Mouse (Mus musculus): ENCODE data around the gene Gsta2. TPM values are rescaled to one million over a fixed set of nuclear protein-coding genes. Genes with fewer than 3 reads are reported as not detected.
"Not testable (repeated sequence)": the region's sequence is repeated elsewhere in the genome, so short reads cannot be mapped to it uniquely, and the experiment has no call there.

The Gsta2 gene
- polyA plus RNA-seq, 1 experiment, result 28.7 TPM

DNA sequence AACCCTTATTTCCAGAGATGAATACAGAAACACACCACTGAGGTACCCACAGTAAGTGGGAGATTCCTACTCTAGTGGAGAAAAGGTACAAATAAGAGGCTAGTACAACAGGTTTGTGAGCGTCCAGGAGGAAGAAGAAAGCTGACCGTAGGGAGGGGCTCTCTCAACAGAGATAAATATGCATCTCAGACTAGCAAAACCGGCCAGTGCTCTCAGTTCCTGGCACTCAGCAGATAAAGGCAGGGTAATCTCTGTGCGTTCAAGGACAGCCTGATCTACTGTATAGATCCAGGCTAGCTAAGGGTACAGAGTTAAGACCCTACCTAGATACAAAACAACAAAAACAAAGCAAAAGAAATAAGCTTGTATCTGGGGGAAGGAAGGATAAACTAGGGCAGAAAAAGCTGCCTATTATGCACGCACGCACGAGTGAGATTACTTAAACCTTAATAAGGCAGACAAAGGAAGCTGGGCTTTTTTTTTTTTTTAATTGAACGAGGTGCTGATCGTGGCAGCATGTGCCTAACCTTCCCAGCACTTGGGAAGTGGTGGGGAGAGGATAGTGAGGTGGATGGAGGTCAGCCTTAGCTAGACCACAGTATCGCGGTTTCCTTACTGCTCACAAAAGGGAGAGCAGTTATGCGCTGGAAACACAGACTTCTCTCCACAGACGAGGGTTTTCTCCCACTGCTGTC, 10.4 kb upstream of the Gsta2 start:
- DNase-seq (ENCODE audit: low spot score), result no peak

- no peak for DNase-seq (ENCODE audit: low spot score)
Measured at GRCm38 (mm10) chr9:78364701-78365100, 9.1 kb upstream of the Gsta2 start.

DNA sequence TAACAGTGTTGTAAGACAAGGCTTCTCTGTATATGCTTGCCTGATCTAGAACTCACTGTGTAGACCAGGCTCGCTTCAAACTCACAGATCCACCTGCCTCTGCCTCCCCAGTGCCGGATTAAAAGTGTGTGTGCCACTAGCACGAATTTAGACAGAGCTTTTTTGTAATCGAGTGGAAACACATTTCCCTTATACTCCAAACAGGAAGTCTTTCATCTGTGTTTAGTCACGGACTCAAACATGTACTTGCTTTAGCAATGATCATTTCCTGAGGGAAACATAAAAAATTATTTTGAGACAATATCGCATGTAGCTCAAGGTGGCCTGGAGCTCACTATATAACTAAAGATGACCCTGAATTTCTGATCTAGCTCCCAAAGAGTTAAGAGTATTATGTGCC, 7.8 kb upstream of the Gsta2 start:
- no peak for DNase-seq (ENCODE audit: low spot score)

DNA sequence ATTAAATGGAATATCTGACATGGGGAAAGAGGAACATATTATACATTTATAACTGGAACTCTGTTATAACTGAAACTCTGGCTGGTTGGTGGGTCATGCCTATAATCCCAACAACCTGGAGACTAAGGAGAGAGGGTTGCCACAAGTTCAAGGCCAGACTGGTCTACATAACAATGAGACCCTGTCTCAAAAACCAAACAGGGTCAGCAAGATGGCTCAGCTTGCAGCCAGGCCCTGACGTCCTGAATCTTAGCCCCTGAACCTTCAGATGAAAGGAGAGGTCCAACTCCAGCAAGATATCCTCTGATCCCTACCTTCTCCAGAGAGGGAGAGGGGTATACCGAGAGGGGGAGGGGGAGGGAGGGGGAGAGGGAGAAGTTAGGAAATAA, 4.9 kb upstream of the Gsta2 start:
- no peak for DNase-seq (ENCODE audit: low spot score)

DNA sequence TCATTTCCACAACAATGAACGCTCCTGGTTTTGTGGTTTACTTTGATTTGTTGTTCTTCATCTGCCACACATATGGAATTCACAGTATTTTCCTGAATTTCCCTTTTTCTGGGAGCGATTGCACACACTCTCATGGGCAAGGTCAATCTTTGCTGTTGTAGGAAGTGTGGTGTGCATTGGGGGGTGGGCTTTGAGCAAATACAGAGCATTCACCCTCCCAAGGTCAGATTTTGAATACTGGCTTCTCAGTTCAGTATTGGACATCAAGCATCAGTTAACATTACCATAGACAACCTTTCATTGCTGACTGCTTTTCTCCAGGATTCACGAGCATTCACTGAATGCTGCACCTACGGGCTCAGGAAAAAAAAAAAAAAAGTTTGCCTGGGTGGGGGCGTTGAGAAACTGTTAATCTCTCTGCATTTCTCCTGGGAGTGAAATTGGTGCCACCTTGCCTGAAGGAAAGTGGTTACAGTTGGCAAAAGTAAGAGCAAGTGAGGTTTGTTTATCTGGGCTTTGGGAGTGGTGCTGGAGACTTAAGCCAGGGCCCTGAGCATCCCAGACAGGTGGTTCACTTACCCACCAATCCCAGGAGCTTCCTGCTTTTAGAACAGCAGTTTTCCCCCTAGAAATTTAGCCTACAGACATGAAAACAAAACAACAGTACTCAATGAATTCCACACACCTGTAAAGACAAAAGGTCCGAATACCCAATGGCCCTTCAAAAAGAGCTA, 4.3 kb upstream of the Gsta2 start:
- no peak for DNase-seq (ENCODE audit: low spot score)

DNA sequence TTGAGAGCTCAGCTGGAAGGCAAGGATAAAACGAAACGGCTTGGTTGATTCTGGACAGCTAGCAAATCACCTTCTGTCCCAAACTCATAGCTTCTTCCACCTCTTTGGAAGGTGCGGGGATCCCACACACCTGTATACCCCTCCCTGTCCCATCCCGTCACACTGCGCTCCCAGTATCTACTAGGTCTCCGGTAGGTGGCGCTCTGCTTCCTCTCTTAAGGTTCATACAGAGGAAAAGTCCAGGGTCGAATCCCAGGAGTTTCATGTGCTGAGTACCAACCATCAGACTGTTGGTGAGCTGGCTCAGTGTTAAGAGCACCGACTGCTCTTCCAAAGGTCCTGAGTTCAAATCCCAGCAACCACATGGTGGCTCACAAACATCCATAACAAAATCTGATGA, 2.5 kb upstream of the Gsta2 start:
- DNase-seq (ENCODE audit: low spot score), result peak; percentile 40

- DNase-seq (ENCODE audit: low spot score), result no peak
Measured at GRCm38 (mm10) chr9:78354665-78355578, 666 bp downstream of the Gsta2 start.

- DNase-seq (ENCODE audit: low spot score), result no peak
Measured at GRCm38 (mm10) chr9:78351504-78352220, 3.9 kb downstream of the Gsta2 start.

DNA sequence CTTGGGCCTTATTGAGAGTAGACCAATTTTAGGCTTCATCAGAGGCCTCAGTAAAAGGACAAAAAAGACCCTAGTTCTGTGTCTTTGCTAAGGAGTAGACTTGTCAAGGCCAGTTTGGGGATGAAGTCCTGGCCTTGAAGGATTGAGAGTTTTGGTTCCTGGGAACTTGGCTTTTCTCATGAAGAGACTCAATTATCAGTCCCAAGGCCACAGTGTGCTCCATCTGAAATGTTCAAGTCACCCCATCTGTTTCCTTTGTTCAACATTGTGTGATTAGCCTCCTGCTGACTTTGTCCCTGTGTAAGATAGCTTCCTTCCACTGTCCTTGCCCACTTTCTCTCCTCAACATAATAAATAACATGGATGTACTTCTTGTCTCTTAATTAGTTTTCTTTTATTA, 5.6 kb downstream of the Gsta2 start:
- DNase-seq (ENCODE audit: low spot score), result not testable (repeated sequence)

DNA sequence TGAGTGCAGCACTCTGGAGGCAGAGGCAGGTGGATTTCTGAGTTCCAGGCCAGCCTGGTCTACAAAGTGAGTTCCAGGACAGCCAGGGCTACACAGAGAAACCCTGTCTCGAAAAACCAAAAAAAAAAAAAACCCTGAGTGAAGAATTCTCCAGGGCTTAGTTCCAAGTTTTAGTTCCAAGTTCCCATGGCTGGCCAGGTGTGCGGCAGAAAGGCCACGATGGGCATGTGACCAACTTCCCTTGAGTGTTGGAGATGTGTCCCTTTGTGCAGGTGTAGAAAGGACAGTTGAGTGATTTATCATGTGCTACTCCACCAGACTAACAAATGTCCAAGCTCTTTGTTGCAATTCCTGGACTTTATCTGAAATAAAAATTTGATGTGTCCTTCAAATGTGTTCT, 6.4 kb downstream of the Gsta2 start:
- not testable (repeated sequence) for DNase-seq (ENCODE audit: low spot score)

DNA sequence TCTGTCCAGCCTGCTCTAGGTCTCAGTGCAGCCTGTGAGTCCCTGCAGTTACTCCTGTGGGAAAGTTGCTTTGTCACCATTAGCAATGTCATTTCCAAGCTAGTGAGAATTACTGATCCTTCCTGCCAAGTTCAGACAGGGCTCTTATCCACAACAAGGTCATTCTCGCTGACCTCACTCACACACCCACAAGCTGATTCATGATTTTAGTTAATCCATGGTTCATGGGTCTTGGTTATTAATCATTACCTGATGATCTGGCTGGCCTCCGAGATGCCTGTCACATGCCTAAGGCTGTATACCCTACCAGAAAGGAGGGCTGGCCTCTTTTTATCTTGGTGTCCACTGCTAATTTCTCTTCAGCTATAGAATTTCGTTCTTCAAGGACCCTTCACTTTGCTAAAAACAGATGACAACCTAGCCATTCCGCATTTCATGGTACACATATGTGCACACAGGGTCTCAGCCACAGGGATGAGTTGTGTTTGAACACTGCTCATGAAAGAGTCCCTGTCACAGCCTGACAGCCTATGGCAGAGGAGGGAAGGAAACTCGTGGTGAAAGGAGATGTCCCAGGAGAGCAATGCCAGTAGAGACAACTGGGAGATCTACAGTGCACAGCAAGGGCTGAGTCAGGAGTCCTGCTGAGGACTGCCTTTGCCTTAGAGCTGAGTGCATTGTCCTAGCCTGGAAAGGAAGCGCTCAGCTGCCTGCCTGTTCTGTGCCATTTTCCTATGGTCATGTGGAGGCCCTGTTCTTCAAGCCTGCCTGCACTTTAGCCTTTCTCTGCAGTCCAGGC, 7.2 kb downstream of the Gsta2 start:
- not testable (repeated sequence) for DNase-seq (ENCODE audit: low spot score)

DNA sequence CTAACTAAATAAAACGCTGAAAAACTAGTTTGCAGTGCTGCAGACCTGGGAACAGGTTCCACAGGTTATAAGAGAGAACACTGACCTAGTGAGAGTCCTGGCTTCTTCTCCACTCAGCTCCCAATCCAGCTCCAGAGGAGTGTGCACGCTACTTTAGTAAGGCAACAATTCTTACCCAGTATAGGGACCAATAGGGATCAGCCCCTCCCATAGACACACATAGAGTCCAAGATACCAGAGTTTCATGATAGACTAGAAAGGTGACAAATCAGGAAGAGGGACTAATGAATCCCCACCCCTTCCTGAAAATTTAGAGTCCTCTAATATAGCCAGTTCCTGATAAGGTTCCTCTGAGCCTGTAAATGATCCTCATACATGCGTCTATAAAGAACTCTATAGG, 8.6 kb downstream of the Gsta2 start:
- no peak for DNase-seq (ENCODE audit: low spot score)

DNA sequence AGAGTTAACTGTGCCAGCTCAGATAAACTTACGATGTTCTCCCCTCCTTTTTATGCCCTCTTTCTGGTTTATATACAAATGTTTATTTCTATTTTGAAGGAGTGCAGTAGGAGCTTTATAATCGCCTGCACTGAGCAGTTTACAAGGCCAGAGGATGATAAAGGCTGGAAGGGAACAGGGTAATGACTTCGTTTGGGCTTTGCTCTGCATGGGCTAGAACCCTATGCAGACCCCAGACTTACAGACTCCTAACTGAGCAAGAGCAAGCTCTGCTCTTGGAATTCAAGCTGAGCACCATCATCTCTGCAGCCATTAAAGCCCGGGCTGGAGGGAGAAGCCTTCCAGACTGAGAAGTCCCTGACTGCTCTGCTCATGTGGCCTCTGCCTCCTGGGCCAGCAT, 10.4 kb downstream of the Gsta2 start:
- not testable (repeated sequence) for DNase-seq (ENCODE audit: low spot score)

DNA sequence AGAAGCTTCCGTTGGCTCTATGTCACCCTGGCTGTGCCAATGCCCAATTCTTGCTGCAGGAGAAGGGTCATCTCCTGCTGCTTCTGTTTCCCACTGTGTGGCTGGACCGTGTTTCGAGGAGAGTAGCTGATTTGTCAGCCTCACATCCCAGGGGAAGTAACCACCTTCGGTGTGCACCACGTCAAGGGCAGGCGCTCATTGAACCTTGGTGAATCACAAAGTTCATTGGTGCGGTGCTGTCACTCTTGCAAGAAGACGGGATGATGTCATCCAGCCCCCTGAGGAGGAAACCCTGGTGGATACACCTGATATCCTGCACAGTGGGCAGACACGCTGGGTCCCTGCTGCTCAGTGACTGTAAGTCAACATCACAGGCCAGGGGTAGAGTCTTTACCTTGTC, 12.5 kb downstream of the Gsta2 start:
- not testable (repeated sequence) for DNase-seq (ENCODE audit: low spot score)

DNA sequence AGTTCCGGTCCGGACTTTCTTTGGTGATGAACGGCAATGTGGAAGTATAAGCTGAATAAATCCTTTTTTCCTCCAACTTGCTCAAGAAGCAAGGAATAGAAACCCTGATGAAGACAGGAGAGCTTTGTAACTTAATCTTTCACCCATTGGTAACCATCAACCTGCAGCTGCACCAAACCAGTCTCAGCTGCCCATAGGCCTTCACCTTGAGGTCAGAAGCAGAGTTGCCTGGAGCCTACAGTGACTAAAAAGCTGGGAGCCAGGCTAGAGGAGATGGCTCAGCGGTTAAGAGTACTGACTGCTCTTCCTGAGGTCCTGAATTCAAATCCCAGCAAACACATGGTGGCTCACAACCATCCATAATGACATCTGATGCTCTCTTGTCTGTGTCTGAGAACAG, 13.1 kb downstream of the Gsta2 start:
- DNase-seq (ENCODE audit: low spot score), result not testable (repeated sequence)

DNA sequence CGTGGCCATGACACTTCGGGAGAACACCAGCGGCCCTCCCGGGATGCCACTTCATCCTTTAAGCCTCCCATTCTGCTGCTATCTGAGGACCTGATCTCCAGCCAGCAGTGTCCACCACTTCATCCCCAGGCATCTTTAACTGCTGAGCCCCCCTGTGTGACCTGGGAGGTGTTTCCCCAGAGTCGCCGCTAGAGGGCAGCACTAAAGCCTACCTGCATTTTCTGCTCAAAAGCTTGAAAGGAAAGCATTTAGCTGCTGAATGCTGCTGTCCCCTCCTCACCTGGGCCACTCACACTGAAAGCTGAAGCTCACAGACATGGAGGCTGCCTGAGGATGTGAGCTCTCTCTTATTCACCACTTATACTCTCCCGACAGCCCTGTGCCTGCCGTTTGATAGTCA, 15.3 kb downstream of the Gsta2 start:
- peak; percentile 35 for DNase-seq (ENCODE audit: low spot score)

GRCm38 (mm10) chr9:78337050-78337449, 18.5 kb downstream of the Gsta2 start:
- not testable (repeated sequence) for DNase-seq (ENCODE audit: low spot score)

GRCm38 (mm10) chr9:78327289-78327688, 28.3 kb downstream of the Gsta2 start, which contains the start of gene Omt2b:
Omt2b (plus strand) TSS chr9:78327589.
- not testable (repeated sequence) for DNase-seq (ENCODE audit: low spot score)

- DNase-seq (ENCODE audit: low spot score), result no peak
Measured at GRCm38 (mm10) chr9:78319499-78319898, 36.1 kb downstream of the Gsta2 start.

- no peak for DNase-seq (ENCODE audit: low spot score)
Measured at GRCm38 (mm10) chr9:78314696-78315095, 40.9 kb downstream of the Gsta2 start, which contains the start of gene Omt2a. Omt2a (minus strand) TSS chr9:78314796.

DNA sequence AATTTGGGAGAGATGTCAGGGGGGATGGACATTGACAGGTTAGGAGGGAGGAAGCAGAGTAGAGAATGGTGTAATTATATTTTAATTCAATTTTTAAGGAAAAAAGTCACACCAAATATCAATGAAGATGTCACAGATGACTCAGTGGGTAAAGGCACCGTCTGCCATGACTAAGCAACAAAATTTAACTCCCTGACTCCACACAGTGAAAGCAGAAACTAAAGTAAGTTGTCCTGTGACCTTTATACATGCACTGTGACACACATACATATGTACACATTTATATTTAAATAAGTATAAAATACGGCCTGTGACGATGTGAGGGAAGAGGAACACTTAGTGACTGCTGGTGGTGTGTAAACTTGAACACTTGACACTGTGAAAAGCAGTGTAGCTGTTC, 47.5 kb downstream of the Gsta2 start:
- DNase-seq (ENCODE audit: low spot score), result not testable (repeated sequence)

All from urinary bladder, adult 2 months (tissue).